Mouse (Mus musculus) testis, adult 10 weeks (tissue): ENCODE data around the gene Nobox. TPM values are rescaled to one million over a fixed set of nuclear protein-coding genes. Genes with fewer than 3 reads are reported as not detected.

Source experiments
- polyA plus RNA-seq: library from polyadenylated mRNA; stranded (reverse); fragments of 350-450 nt; fragmentation: Illumina TruSeq; extraction: RNeasy Lipid Tissue Mini Kit (QIAGEN cat#74804); gene quantifications from one replicate; pipeline ENCODE4 v1.2.3, GENCODE M21; 2014; ENCODE audit warnings: low read depth, low replicate concordance

The Nobox gene
- polyA plus RNA-seq, result 0.25 TPM

GRCm38 (mm10) chr6:43309454-43309853 lies at the start of gene Nobox:
Nobox (minus strand) TSS chr6:43309554.

GRCm38 (mm10) chr6:43265363-43266041 lies 43.9 kb downstream of the Nobox start, which contains the start of gene Arhgef5:
Arhgef5 (plus strand) TSS chr6:43265582.

Other genes starting within 250 kb of the Nobox start
- gene Olfr441, start 203.2 kb downstream of the Nobox start, polyA plus RNA-seq, result not detected
- 0.20 TPM for gene Olfr237-ps1, start 163.0 kb downstream of the Nobox start, polyA plus RNA-seq
- not detected for gene Olfr437, start 146.3 kb downstream of the Nobox start, polyA plus RNA-seq
- gene Olfr13, start 137.4 kb downstream of the Nobox start, polyA plus RNA-seq, result 0.14 TPM
- not detected for gene Olfr435, start 112.4 kb downstream of the Nobox start, polyA plus RNA-seq
- gene Olfr434, start 96.5 kb downstream of the Nobox start, polyA plus RNA-seq, result not detected
- not detected for gene Olfr47, start 78.0 kb downstream of the Nobox start, polyA plus RNA-seq
- 2.1 TPM for gene Arhgef5, start 44.0 kb downstream of the Nobox start, polyA plus RNA-seq